Mouse (Mus musculus): Measurements from ENCODE around the gene Pycr2. TPM values are rescaled to one million over a fixed set of nuclear protein-coding genes. Genes with fewer than 3 reads are reported as not detected.
A peak's percentile ranks its signal among the peaks of the same experiment; 100 is the strongest.

Gene Pycr2
- polyA plus RNA-seq, 1 experiment, result 20.9 TPM

DNA sequence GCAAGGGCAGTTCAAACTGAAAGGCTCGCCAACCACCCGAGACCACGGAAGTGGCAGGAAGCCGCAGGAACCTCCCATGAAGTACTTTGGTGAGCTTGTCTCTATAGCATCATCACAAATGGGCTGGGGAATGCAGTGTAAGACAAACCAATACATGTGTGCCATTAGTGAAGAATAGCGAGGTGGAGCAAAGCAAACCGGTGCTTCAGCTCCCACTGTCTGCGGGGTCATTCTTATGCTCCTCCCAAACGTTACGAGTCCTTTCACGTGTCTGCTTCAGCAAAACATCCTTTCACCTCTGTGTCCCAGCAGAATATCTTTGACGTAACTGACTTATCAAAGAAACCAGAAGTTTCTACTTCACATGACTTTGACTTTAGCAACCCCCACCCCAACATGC, 12.3 kb downstream of the Pycr2 start:
- 88% methylated on average over 11 of the region's 11 CpGs for WGBS
- no peak for DNase-seq
- Histone ChIP-seq H3K27me3 (replicated peaks; ENCODE audit: control insufficient read depth, insufficient read depth, low read length) (no peaks in the 10 kb centered on the region), H3K4me1 (ENCODE audit: control insufficient read depth, insufficient read depth, low read length) (no peaks in the 10 kb centered on the region), H3K27ac (ENCODE audit: insufficient read depth, low read depth, low read length) (no peak overlapping the region), H3K4me3 (ENCODE audit: insufficient read depth, low read depth, low read length) (no peak overlapping the region), H3K36me3 (ENCODE audit: control insufficient read depth, insufficient read depth, low read length) (no peaks in the 10 kb centered on the region)
- TF ChIP-seq POLR2A (IDR thresholded peaks at IDR 0.05; ENCODE audit: low read depth, low read length) (no peak), CTCF (conservative IDR thresholded peaks at IDR 0.05; ENCODE audit: insufficient read depth, insufficient read length, low read depth, low read length) (no peak)

DNA sequence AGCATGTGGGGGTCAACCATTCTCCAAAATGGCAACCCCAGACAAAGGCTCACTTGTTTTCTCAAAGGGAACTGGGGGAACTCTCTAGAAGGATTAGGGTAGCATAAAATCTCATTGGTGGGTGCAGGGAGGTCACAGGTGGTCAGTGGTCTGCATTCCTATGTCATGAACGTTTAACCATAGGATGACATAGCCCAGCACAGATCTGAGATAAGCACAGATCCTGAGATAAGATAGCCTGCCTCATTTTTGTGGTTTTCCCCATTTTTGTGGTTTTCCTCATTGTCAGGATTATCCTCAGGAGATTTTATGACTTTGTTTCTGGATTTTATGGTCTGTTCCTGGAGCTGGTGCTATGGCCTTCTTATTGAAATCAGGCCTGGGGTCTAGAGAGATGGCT, 13.0 kb downstream of the Pycr2 start:
- Histone ChIP-seq H3K27ac (ENCODE audit: insufficient read depth, low read depth, low read length) (no peak overlapping the region), H3K4me1 (ENCODE audit: control insufficient read depth, insufficient read depth, low read length) (no peaks in the 10 kb centered on the region), H3K27me3 (replicated peaks; ENCODE audit: control insufficient read depth, insufficient read depth, low read length) (no peaks in the 10 kb centered on the region), H3K36me3 (ENCODE audit: control insufficient read depth, insufficient read depth, low read length) (no peaks in the 10 kb centered on the region), H3K4me3 (ENCODE audit: insufficient read depth, low read depth, low read length) (no peak overlapping the region)
- no peak for DNase-seq
- TF ChIP-seq POLR2A (IDR thresholded peaks at IDR 0.05; ENCODE audit: low read depth, low read length), result no peak
- no peak for TF ChIP-seq CTCF (conservative IDR thresholded peaks at IDR 0.05; ENCODE audit: insufficient read depth, insufficient read length, low read depth, low read length)
- 48% methylated on average over 1 of the region's 1 CpGs for WGBS

DNA sequence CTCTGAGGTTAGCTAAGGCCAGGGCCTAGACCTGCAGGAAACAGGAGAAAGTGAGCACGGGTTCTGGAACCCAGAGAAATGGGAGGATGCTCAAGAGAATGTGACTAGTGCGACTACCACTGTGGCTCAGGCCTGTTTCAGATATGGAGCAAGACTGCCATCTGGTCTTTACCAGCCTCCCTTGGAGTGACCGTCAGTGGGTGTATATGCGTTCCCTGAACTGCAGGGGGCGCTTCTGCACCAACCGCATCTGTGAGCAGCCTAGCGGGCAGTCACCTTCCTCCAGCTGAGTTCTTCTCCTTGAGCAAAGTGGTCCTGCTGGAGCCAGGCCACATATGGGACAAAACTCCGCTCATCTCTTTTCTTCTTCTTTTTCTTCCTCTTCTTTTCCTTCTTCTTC, 15.6 kb downstream of the Pycr2 start:
- H3K27me3 ChIP-seq (replicated peaks; ENCODE audit: control insufficient read depth, insufficient read depth, low read length), result no peaks in the 10 kb centered on the region
- no peak overlapping the region for H3K27ac ChIP-seq (ENCODE audit: insufficient read depth, low read depth, low read length)
- DNase-seq, result no peak
- H3K36me3 ChIP-seq (ENCODE audit: control insufficient read depth, insufficient read depth, low read length), result no peaks in the 10 kb centered on the region
- H3K4me1 ChIP-seq (ENCODE audit: control insufficient read depth, insufficient read depth, low read length), result no peaks in the 10 kb centered on the region
- H3K4me3 ChIP-seq (ENCODE audit: insufficient read depth, low read depth, low read length), result no peak overlapping the region
- 46% methylated on average over 8 of the region's 8 CpGs for WGBS
- TF ChIP-seq CTCF (conservative IDR thresholded peaks at IDR 0.05; ENCODE audit: insufficient read depth, insufficient read length, low read depth, low read length) (peak; percentile 66), POLR2A (IDR thresholded peaks at IDR 0.05; ENCODE audit: low read depth, low read length) (no peak)

DNA sequence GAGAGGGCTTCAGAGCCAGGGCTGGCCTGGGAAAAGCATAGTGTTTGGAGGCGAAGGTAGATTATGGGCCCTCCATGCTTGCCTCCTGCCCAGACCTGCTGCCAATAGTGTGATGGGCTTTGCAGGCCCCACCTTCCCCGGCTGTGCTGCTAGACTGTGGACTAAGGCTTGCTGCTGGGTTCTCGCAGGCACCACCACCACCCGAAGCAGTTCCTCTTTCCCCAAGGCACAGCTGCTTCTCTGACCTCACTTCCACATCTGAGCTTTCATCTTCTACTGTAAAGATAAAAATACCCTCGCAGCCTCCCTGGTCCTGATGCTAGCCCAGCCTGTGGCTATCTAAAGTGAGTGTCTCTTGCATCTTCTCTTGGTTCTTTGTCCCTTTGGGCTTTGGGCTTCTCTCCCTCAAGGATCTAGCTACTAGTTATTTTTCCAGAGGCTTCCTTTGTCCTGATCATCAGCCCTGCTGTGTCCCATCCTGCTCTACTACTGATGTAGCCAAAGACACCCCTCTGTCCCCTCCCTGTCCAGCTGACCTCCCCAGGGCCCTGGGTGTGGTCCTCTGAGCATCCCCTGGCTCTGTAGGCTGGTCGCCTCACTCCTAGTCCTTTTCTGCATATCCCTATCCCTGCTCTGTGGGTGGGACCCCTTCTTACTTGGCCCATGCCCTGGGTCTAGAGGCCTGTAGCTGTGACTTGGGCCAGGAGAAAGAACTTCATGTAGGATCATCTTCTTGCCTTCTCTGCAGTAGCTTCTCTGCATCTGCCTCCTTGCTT, 18.4 kb downstream of the Pycr2 start:
- 81% methylated on average over 6 of the region's 6 CpGs for WGBS
- TF ChIP-seq CTCF (conservative IDR thresholded peaks at IDR 0.05; ENCODE audit: insufficient read depth, insufficient read length, low read depth, low read length) (no peak), POLR2A (IDR thresholded peaks at IDR 0.05; ENCODE audit: low read depth, low read length) (no peak)
- H3K4me1 ChIP-seq (ENCODE audit: control insufficient read depth, insufficient read depth, low read length), result no peaks in the 10 kb centered on the region
- no peak for DNase-seq
- H3K27ac ChIP-seq (ENCODE audit: insufficient read depth, low read depth, low read length), result no peak overlapping the region
- no peaks in the 10 kb centered on the region for H3K27me3 ChIP-seq (replicated peaks; ENCODE audit: control insufficient read depth, insufficient read depth, low read length)
- no peaks in the 10 kb centered on the region for H3K36me3 ChIP-seq (ENCODE audit: control insufficient read depth, insufficient read depth, low read length)
- H3K4me3 ChIP-seq (ENCODE audit: insufficient read depth, low read depth, low read length), result no peak overlapping the region

DNA sequence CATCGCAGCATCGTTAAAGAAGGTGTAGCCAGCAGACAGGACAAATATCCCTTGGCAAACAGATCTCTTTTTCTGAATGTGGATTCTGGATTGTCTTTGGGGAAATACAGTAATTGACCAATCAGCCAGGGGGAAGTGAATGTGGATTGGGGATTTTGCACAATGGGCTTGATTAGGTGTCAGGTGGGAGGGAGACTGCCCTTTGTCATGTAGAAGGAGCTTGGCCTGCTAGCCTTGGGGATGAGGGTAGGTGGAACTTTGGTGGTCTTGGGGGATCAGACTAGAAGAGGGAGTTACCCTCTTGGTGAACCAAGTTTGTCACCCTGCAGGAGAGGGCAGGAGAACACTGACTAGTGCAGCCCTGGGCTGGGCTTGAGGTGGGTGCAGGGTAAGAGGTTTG, 20.6 kb downstream of the Pycr2 start:
- no peak overlapping the region for H3K27ac ChIP-seq (ENCODE audit: insufficient read depth, low read depth, low read length)
- 67% methylated on average over 2 of the region's 2 CpGs for WGBS
- no peaks in the 10 kb centered on the region for H3K4me1 ChIP-seq (ENCODE audit: control insufficient read depth, insufficient read depth, low read length)
- no peak overlapping the region for H3K4me3 ChIP-seq (ENCODE audit: insufficient read depth, low read depth, low read length)
- DNase-seq, result no peak
- no peak for TF ChIP-seq POLR2A (IDR thresholded peaks at IDR 0.05; ENCODE audit: low read depth, low read length)
- TF ChIP-seq CTCF (conservative IDR thresholded peaks at IDR 0.05; ENCODE audit: insufficient read depth, insufficient read length, low read depth, low read length), result no peak
- H3K36me3 ChIP-seq (ENCODE audit: control insufficient read depth, insufficient read depth, low read length), result no peaks in the 10 kb centered on the region
- no peaks in the 10 kb centered on the region for H3K27me3 ChIP-seq (replicated peaks; ENCODE audit: control insufficient read depth, insufficient read depth, low read length)

DNA sequence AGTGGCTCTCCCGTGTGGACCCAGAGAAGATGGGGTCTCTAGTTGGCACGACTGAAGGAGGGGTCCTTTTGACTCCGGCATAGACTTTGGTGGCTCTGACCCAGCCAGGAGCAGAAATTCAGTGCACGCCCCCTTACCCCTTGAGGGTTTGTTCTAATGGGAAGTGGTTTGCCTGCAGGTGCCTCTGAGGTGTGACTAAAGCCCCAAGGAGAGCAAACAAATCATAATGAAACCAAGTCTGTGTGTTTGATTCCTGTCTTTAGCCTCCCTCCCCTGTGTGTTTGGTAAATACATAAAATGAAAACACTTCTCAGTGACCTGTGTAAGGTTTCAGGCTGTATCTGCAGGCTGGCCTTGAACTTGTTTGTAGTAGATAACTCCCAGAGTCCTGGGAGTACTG, 22.2 kb downstream of the Pycr2 start:
- Histone ChIP-seq H3K36me3 (ENCODE audit: control insufficient read depth, insufficient read depth, low read length) (no peaks in the 10 kb centered on the region), H3K4me1 (ENCODE audit: control insufficient read depth, insufficient read depth, low read length) (no peaks in the 10 kb centered on the region), H3K4me3 (ENCODE audit: insufficient read depth, low read depth, low read length) (no peak overlapping the region), H3K27ac (ENCODE audit: insufficient read depth, low read depth, low read length) (no peak overlapping the region), H3K27me3 (replicated peaks; ENCODE audit: control insufficient read depth, insufficient read depth, low read length) (no peaks in the 10 kb centered on the region)
- 73% methylated on average over 4 of the region's 4 CpGs for WGBS
- TF ChIP-seq POLR2A (IDR thresholded peaks at IDR 0.05; ENCODE audit: low read depth, low read length) (no peak), CTCF (conservative IDR thresholded peaks at IDR 0.05; ENCODE audit: insufficient read depth, insufficient read length, low read depth, low read length) (no peak)
- no peak for DNase-seq

DNA sequence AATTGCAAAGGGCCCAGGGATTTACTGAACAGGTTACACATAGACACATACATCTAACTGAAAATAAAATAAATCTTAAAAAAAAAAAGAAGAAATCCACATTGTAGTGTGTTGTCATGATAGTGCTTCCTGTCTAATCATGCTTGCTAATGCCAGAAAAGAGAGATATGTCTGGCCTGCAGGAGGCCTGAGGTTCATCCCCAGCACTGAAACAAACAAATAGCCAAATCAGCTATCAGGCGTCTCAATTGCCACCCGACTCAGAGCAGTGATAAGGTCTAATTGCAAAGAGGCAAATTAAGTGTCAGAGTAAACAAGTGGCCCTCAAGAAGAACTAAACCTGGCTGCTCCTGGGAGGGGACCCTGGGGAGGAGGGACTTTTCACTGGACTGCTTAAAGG, 25.5 kb downstream of the Pycr2 start:
- Histone ChIP-seq H3K36me3 (ENCODE audit: control insufficient read depth, insufficient read depth, low read length) (no peaks in the 10 kb centered on the region), H3K4me3 (ENCODE audit: insufficient read depth, low read depth, low read length) (no peak overlapping the region), H3K27ac (ENCODE audit: insufficient read depth, low read depth, low read length) (no peak overlapping the region), H3K4me1 (ENCODE audit: control insufficient read depth, insufficient read depth, low read length) (no peaks in the 10 kb centered on the region), H3K27me3 (replicated peaks; ENCODE audit: control insufficient read depth, insufficient read depth, low read length) (no peaks in the 10 kb centered on the region)
- TF ChIP-seq POLR2A (IDR thresholded peaks at IDR 0.05; ENCODE audit: low read depth, low read length) (no peak), CTCF (conservative IDR thresholded peaks at IDR 0.05; ENCODE audit: insufficient read depth, insufficient read length, low read depth, low read length) (no peak)
- DNase-seq, result no peak
- 58% methylated on average over 2 of the region's 2 CpGs for WGBS

Data from kidney, adult 2 months (tissue).